Mouse (Mus musculus) natural killer cell, adult 2 months (primary cell): Measurements from ENCODE around the gene Atxn7l3.
A peak's percentile ranks its signal among the peaks of the same experiment; 100 is the strongest.

Experiments used
- DNase-seq, 2 experiments: peaks; one replicate each; pipeline ENCODE4 v3.0.0; 2022; ENCODE audit warnings: low spot score in 2 of 2

Gene Atxn7l3

DNA sequence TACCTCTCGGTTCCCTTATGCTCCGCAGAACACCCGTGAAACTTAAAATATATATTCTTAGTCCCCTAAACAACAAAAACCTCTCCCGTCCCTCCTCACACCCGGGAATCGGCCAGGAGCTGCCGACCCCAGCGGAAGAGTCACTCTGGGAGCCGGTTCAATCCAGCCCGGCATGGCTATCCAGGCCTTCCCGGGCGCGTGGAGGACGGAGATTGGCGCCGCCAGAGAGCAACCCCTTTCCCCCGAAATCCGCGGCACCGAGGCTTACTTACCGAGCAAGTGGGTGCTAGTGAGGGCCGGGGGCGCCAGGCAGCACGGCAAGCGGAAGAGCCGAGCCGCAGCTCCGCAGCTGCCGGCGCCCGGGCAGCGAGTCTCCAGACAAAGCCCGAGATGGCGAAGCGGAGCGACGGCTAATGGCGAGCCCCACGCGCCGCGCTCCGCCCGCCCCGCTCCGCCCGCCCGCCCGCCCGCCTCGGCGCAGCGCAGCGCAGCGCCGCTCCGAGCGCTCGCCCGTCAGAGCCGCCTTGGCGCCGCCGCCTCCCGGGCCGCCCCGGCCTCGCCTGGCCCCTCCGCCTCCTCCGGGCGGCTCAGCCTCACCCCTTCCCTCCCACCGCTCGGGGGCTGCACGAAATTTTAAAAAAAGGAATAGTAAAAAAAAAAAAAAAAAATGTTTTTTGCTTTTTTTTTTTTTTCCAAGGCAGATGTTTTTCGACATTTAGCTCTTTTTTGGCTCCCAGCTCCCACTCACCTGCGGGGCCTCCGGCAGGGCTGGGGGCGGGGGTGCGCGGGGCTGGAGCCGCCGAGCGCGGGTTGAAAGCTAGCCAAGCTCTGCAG is 22.4 kb upstream of the Atxn7l3 start:
- DNase-seq = peak; percentile 35 to 48

- peak; percentile 35 to 54 for DNase-seq
Observed at GRCm38 (mm10) chr11:102317901-102318575, 21.6 kb upstream of the Atxn7l3 start.

DNA sequence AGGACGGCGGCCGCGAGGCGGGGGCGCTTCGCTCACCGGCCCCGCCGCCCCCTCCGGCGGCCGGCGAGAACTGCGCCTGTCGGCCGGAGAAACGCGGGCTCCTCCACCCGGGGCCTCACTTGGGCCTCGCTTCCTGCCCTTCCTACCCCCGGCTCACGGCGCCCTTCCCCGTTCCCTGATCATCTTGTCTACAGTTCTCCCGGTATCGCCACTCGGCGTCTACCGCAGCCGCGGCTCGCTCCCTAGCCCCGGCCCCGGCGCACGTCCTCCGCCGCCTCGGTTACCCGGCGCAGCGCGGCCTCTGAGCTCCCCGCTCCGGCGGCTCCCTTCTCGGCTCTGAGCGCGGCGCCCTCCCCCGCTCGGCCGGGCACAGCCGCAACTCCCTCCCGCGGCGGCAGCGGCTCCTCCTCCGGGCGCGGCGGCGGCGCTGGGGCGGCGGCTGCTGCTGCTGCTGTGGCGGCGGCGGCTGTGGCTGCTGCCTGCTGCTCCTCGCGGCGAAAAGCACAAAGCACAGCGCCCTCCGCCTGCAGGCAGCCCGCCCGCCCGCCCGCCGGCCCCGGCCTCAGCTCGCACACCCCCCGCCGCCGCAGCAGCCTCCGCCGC is 21.0 kb upstream of the Atxn7l3 start:
- DNase-seq = peak; percentile 50 to 66

- DNase-seq = peak; percentile 63 to 77
Observed at GRCm38 (mm10) chr11:102316572-102317297, 20.3 kb upstream of the Atxn7l3 start.

GRCm38 (mm10) chr11:102315690-102316571 is 19.5 kb upstream of the Atxn7l3 start:
- no peak for DNase-seq

DNA sequence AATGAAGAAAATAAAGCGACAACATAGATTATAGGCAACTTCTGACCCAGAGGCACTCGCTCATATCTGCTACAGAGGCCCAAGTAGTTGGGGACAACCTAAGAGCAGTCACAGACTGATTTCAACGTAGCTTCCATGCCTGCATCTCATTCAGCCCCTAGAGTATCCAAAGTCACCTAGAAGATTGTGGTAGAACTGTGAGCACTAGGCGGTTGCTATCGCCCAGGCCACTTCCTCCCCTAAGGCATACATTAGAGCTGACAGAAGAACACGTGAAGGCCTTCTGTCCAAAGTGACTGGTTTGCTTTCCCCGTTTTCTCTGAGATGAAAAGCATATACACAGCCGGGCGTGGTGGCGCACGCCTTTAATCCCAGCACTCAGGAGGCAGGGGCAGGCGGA is 17.9 kb upstream of the Atxn7l3 start:
- DNase-seq = no peak

DNA sequence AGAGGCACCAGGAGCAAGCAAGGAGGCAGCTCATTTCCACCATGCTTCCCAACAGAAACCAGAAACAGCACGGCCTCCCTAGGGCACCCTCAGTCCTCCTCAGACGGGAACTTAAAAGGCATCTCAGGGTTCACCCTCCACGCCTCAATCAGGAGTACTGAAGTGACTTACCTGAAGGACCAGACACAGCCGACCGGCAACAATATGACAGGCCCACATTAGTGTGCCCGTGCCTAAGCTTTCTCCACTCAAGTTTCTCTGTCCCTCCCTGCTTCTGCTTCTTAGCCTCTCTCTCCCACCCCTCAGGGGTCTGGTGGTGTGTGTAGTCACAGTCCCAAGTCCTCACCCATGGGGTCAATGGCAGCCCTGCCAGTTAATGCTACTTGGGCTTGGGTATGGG is 16.2 kb upstream of the Atxn7l3 start:
- no peak for DNase-seq

DNA sequence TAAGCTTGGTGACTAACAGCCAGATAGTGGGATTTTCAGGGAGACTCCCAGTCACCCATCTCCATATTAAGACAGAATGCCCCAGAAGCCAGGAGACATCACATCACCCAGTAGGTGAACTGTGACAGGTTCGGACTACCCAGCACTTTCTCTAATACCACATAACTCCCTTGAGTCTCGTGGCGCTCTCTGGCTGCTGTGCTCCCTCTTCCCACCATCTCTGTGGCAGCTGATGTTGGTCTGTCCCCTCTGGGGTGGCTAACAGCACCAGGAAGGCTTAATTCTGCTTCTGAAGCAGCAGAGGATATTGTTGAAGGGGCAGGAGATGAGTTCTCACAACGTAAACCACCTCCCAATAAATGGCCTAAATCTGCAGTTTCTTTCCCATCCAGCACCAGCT is 15.5 kb upstream of the Atxn7l3 start:
- DNase-seq = no peak

DNA sequence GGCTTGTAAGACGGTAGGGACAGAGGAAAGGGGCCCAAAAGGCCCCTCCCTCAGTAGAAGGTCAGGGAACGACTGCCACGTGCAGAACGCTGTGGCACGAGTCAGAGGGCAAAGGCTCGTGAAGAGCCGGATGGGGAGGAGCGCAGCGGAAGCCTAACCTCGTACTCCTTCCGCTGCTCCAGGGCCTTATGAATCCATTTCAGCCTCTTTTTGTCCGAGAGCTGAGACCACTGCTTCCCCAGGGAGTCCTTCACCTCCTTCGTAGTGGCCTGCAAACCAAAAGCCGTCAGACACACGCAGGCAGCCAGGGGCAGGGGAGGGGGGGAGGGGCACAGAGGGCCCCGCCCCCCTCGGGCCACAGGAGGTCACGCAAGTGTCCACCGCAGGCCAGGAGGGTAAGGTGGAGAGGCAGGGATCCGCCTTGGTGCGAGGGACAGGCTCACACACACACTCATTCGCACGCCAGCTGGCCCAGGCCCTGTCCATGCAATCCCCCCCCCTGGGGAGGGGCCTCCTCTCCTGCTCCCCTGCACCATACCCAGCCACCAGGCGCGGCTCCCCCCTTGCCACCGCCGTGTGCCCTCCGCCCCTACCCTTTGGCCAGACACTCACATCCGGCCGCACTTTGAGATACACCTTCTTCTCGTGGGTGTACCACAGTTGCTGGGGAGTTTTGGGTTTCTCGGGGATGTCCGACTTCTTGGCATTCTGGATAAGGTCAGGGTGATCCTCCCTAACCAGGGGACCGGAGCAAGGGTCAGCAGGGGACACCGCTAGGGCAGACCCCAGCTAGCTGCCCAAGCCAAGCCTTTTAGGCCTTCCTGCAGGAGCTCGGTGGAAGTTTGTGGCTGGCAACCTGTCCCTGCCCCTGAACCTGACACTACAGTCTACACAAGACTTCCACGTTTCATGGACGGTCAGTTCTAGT is 14.6 kb upstream of the Atxn7l3 start:
- no peak for DNase-seq

- no peak for DNase-seq
Observed at GRCm38 (mm10) chr11:102309821-102310617, 13.6 kb upstream of the Atxn7l3 start.

DNA sequence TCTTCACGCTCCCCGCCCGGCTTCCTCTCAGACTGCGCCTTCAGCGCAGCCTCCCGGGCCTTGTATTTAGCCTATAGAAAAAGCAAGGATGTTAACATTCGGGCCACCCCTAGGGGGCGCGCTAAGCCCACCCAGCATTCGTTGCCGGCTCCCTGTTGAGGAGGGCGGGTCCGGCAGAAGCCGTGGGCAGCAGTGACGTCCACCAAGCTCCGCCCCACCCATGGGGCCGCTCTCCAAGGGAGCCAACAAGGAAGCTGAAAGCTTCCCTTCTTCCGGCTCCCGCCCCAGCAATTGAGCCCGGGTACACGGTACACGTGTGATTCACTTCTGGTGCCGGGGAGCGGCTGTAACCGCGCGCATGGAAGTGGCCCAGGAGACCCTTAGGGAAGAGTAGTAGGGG is 12.5 kb upstream of the Atxn7l3 start:
- peak; percentile 95 to 96 for DNase-seq

GRCm38 (mm10) chr11:102308104-102308503 is 11.7 kb upstream of the Atxn7l3 start:
- no peak for DNase-seq

DNA sequence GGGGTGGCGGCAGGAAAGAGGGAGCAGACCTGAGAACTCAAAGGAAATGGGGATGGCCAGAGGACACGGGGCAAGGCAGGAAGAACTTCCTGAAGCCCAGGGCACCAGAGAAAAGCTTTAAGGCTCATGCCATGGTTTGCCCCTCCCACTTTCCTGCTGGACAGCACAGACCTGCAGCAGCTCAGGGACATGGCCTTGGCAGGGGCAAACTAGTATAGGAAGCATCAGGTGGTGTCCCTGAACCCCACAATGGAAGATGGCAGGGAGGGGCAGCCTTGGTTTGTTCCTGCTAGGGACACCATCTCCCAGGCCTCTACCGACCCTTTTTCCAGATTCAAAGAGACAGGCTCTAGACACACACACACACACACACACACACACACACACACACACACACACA is 8.9 kb upstream of the Atxn7l3 start:
- no peak for DNase-seq

DNA sequence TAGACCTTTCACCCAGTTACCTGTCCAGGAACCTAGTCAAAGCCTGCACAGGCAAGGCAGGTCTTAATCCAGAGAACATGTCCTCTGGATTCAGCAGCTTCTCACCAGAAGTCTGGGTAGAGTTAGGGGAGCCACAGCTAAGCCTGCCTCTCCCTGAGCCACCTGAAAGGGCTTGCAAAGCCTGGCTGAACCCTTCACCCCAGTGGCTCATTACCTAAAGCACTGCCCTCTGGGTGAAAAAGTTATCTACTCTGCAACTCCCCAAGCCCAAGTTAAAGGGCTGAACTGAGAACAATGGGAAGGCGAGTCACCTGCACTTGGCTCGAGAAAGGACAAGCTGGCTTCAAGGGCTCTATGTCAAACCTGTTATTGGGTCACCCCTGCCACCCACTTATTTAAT is 7.7 kb upstream of the Atxn7l3 start:
- DNase-seq = no peak

- DNase-seq = peak; percentile 71 to 76
Observed at GRCm38 (mm10) chr11:102299839-102300238, 3.4 kb upstream of the Atxn7l3 start.

DNA sequence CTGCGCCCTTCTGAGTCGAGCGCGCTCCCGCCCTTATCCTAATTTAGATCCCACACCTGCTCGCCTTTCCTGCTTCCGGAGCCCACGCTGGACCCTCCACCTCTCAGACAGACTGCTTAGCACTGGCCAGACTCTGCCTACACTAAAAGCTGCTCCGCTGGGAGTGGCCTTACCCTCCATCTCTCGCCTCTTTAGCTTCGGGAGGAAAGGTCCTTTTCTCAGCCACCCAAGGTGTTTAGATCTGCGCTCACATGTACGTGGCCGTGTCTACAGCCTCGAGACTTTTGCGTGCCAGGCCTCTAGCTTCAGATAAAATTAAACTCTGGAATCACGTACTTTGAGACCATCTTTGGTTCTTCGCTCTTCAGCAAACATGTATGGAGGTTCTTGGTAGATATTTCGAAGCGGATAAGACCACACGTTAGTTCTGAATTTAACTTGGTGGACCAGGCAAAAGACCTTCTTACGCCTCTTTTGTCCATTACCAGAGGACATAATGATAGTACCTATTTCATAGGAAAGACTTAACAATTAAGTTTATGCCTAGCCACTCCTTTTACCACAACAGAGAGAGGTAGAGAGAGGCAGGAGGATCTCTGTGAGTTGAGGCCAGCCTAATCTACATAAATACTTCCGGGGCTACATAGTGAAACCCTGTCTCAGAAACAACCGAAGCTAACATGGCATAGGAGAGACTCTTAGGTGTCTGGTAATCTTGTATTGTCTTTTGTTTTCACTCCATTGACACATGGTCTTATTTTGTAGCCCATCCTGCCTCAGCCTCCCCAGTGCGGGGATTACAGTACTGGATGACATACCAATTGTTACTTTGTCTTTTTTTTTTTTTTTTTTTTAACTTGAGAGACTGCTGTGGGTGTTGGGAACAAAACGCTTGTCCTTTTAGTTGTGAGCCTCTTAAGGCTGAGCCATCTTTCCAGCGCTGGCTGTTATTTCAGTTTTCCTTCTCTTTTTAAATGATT is 1.4 kb upstream of the Atxn7l3 start:
- peak in 1 of 2 experiments; percentile 32 for DNase-seq

- DNase-seq = peak; percentile 64 to 69
Observed at GRCm38 (mm10) chr11:102295598-102296471, 596 bp downstream of the Atxn7l3 start.
